Mouse (Mus musculus): ENCODE measurements around the gene Hexa.

DNA sequence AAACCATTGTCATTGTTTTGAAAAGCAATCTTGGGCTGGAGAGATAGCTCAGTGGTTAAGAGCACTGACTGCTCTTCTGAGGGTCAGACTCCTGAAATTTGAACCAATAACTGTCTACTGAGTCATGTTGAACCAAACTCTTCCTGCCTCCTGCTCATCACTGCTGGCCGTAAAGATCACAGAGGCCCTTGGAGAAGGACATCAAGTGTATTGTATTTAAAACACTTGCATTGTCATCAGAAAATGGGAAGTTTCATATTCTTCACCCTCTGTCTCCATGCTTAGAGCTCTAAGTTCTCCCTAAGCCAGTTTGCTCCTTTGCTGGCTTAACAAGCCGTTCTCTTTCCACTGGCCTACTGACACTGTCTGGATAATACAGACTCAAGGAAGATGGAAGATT, 11.1 kb upstream of the Hexa start:
- TF ChIP-seq POLR2A (IDR thresholded peaks at IDR 0.05; ENCODE audit: borderline replicate concordance, low read depth, low read length) (no peak), CTCF (IDR thresholded peaks at IDR 0.05; ENCODE audit: low read depth, low read length) (no peak)

Measured in bone marrow macrophage, adult 2 months (primary cell).